Mouse (Mus musculus) E14TG2a.4 (cell line): ENCODE results near the gene Otud7a.

Source experiments
- CTCF ChIP-seq: conservative IDR thresholded peaks from 2 replicates; pipeline ENCODE4 v1.5.1; 2014; ENCODE audit warnings: low read length
- POU5F1 ChIP-seq: IDR thresholded peaks from 2 replicates; pipeline ENCODE4 v1.6.1; 2014; ENCODE audit warnings: low read length, borderline replicate concordance

- TF ChIP-seq CTCF (no peak), POU5F1 (no peak)
These were observed 172.5 kb downstream of the Otud7a start for GRCm38 (mm10) chr7:63617018-63617417.
